Mouse (Mus musculus) macrophage (primary cell): ENCODE measurements around the gene Ptprn. TPM values are rescaled to one million over a fixed set of nuclear protein-coding genes. Genes with fewer than 3 reads are reported as not detected.
A peak's percentile ranks its signal among the peaks of the same experiment; 100 is the strongest.

Experiments used
- H3K27ac ChIP-seq: fragments of 350-480 bp; formaldehyde crosslinking; 2 replicates; pipeline ENCODE4 v1.9.0; 2021
- H3K36me3 ChIP-seq: fragments of 350-480 bp; formaldehyde crosslinking; 2 replicates; pipeline ENCODE4 v1.9.0; 2021; ENCODE audit errors: inconsistent target
- H3K4me3 ChIP-seq: fragments of 350-480 bp; formaldehyde crosslinking; 2 replicates; pipeline ENCODE4 v1.9.0; 2021; ENCODE audit errors: inconsistent target
- H3K79me2 ChIP-seq: fragments of 350-480 bp; formaldehyde crosslinking; 2 replicates; pipeline ENCODE4 v1.9.0; 2021; ENCODE audit errors: inconsistent target
- WGBS: methylation state at CpG from one replicate; pipeline ENCODE4 v1.1.7; 2026; ENCODE audit warnings: inconsistent platforms; ENCODE audit not compliant: missing documents; 5-methylcytosine and 5-hydroxymethylcytosine counted together
- polyA plus RNA-seq: library from polyadenylated mRNA; stranded (reverse); fragments of 250-400 nt; gene quantifications from 3 replicates; pipeline ENCODE4 v1.2.4, GENCODE M21; 2018; ENCODE audit warnings: inconsistent platforms

The Ptprn gene
- polyA plus RNA-seq, 1 experiment from 2014 or later: 0.04 TPM

DNA sequence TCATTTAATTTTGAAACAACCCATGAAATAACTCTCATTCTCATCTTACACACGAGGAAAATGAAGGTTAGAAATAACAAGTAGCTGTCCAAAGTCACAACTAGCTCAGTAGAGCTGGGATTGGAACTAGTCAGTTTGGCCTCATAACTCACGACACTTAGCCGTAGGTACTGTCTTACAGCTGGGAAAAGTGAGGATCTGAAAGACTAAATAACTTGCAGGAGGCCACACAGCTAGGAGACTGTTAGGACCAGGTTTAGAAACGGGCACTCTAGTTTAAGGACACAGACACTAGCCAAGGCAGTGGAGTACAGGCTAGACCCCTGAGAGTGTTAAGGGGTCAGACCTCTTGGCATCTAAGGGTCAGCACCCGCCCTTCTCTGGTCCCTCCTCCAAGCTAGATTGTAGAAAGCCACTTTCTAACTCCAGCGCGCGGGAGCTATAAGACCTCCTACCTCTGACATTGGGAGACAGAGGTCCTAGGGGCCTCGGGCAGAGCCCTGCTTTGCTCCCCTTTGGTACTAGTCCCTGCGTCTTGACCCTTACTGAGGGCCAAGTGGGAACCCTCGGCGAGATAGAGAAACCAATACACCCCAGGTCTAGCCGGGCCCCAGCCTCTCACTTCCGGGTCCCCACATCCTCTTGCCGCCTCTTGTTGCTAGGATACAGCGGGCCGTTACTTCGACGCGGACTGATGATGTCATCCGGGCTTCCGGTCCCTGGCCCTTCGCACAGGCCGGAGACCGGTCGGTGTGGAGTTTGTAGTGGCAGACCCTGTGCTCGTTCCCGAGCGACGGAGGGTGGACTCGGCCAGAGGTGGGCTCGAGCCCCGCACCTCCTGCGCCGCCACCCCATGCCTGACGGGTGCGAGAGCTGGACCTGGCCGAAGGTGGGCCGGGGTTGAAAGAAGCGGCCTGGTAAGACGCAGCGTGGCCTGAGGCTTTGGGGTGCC, 53.9 kb downstream of the Ptprn start, which contains the start of the genes Glb1l and Stk16:
Glb1l (minus strand) TSS at position 678 of the 952 bp plus-strand sequence.
Stk16 (plus strand) TSS at position 703 of the 952 bp plus-strand sequence.
- 3% methylated on average over 38 of the region's 42 CpGs for WGBS
- peak within 1 kb of the TSS; percentile 78 for H3K4me3 ChIP-seq
- H3K27ac ChIP-seq: peak within 1 kb of the TSS; percentile 71
- H3K36me3 ChIP-seq: peaks cover 12% of the 10 kb centered on the region; the same call in 1 of the 2 replicates
- peaks cover 38% of the 10 kb centered on the region for H3K79me2 ChIP-seq

DNA sequence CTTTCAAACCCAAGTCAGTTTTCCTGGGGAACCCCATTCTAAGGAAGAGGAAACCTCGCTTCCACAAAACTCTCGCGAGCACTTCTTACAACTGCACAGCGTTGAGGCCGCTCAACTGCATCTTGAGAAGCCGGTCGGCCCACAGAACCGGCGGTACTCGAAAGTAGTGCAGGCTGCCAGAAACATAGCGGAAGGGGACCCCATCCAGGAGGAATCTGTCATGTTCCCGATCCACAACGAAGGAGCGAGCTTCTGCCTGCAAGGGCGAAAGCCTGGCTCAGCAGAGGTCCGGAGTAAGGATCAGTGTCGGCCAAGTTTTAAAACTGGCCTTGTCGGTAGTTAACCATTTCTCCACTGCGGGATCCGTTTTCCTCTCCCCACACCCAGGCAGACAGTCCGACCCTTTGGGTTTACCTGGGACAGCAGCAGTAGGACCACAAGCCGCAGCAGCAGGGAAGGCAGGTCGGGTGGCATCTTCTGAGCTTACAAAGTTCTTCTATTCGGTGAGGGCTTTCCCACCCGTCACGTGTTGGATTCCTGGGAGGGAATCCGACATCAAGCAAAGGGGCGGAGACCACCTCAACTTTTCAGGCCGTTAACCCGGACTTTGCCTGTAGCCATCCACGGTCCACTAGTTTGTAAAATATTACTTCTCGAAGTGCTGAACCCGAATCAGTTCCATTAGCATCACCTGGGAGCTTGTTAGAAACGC, 55.2 kb downstream of the Ptprn start:
- H3K4me3 ChIP-seq: peak overlapping the region; percentile 78
- H3K79me2 ChIP-seq: peaks cover 28% of the 10 kb centered on the region
- WGBS: 24% methylated on average over 32 of the region's 34 CpGs
- H3K36me3 ChIP-seq: 0 out of 2 replicates have a peak, but pooled peaks cover 7% of the 10 kb centered on the region
- peak overlapping the region; percentile 38 for H3K27ac ChIP-seq

DNA sequence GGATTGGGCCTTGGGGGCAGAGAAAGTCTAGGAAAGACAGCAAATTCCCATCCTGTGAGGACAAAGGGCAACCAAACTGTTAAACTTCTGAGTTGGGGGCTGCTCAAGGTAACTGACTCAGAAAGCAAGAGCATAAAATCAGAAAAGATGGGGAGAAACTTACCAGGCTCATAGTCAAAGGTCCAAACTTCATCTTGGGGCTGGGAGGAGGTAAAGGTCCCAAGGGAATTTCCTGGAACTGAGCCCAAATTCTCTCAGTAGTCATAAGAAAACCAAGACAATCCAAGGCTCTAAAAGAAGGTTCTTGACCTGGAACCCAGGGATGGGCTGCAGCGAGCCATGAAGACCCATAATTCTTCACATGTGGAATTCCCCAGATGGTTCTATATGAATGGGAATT, 63.1 kb downstream of the Ptprn start:
- Histone ChIP-seq H3K27ac (no peak overlapping the region), H3K36me3 (peaks cover 46% of the 10 kb centered on the region), H3K4me3 (no peak overlapping the region), H3K79me2 (no peaks in the 10 kb centered on the region)
- 92% methylated on average over 1 of the region's 1 CpGs for WGBS

Other genes with a start within 250 kb of the Ptprn start
- 2.1 to 3.5 TPM (median 2.5 TPM) in 3 replicates for gene Nhej1, start 139.3 kb downstream of the Ptprn start, polyA plus RNA-seq
- not detected in 3 replicates for gene Slc23a3, start 130.6 kb downstream of the Ptprn start, polyA plus RNA-seq
- 52.3 to 87.8 TPM (median 60.4 TPM) in 3 replicates for gene Cnppd1, start 121.8 kb downstream of the Ptprn start, polyA plus RNA-seq
- 56.8 to 88.1 TPM (median 67.2 TPM) in 3 replicates for gene Retreg2, start 121.7 kb downstream of the Ptprn start, polyA plus RNA-seq
- 16.6 to 24.7 TPM (median 21.2 TPM) in 3 replicates for gene Zfand2b, start 95.9 kb downstream of the Ptprn start, polyA plus RNA-seq
- 5.1 to 12.7 TPM (median 6.4 TPM) in 3 replicates for gene Abcb6, start 84.1 kb downstream of the Ptprn start, polyA plus RNA-seq
- 7.3 to 11.6 TPM (median 9.2 TPM) in 3 replicates for gene Ankzf1, start 72.4 kb downstream of the Ptprn start, polyA plus RNA-seq
- gene Atg9a, start 72.3 kb downstream of the Ptprn start, polyA plus RNA-seq: 9.0 to 21.6 TPM (median 10.2 TPM) in 3 replicates
- gene Glb1l, start 53.7 kb downstream of the Ptprn start, polyA plus RNA-seq: 9.8 to 15.2 TPM (median 13.2 TPM) in 3 replicates
- 31.1 to 48.8 TPM (median 46.3 TPM) in 3 replicates for gene Stk16, start 53.7 kb downstream of the Ptprn start, polyA plus RNA-seq
- 23.4 to 32.3 TPM (median 23.9 TPM) in 3 replicates for gene Tuba4a, start 44.6 kb downstream of the Ptprn start, polyA plus RNA-seq
- not detected in 3 replicates for gene A630095N17Rik, start 32.4 kb downstream of the Ptprn start, polyA plus RNA-seq
- gene Dnajb2, start 28.1 kb downstream of the Ptprn start, polyA plus RNA-seq: 9.7 to 10.3 TPM (median 10.1 TPM) in 3 replicates
- gene Resp18, start 13.9 kb upstream of the Ptprn start, polyA plus RNA-seq: not detected in 3 replicates
- 28.9 to 35.0 TPM (median 29.8 TPM) in 3 replicates for gene Dnpep, start 53.5 kb upstream of the Ptprn start, polyA plus RNA-seq
- gene Des, start 95.8 kb upstream of the Ptprn start, polyA plus RNA-seq: not detected in 3 replicates
- gene Speg, start 110.8 kb upstream of the Ptprn start, polyA plus RNA-seq: 98.9 to 144 TPM (median 121 TPM) in 3 replicates
- gene Gmppa, start 171.4 kb upstream of the Ptprn start, polyA plus RNA-seq: 36.3 to 56.6 TPM (median 40.3 TPM) in 3 replicates
- gene Asic4, start 185.9 kb upstream of the Ptprn start, polyA plus RNA-seq: not detected in 3 replicates
- 0.09 to 0.14 TPM (median 0.12 TPM) in 3 replicates for gene Chpf, start 214.8 kb upstream of the Ptprn start, polyA plus RNA-seq
- not detected in 3 replicates for gene Tmem198, start 215.0 kb upstream of the Ptprn start, polyA plus RNA-seq
- not detected in 3 replicates for gene Obsl1, start 241.9 kb upstream of the Ptprn start, polyA plus RNA-seq
- not detected in 3 replicates for gene Inha, start 242.6 kb upstream of the Ptprn start, polyA plus RNA-seq